In genomic region chr4:33926010-33926409, GRCm38 (mm10) we compare ENCODE assay signal across 14 mouse cellular contexts. TPM values are rescaled to one million over a fixed set of nuclear protein-coding genes. Genes with fewer than 3 reads are reported as not detected.
DNase-seq lines count a peak whose midpoint lies in the region; ATAC-seq and TF ChIP-seq lines count a peak whose summit lies in the region.
"Had no signal": no experiment of that assay in that cellular context is flagged by ENCODE, and none has a peak within 500 bp of the region (broad histone marks: within the 10 kb centered on the region; RNA-seq: fewer than 3 reads in every experiment).

No protein-coding gene starts in this region.

- H3K36me3 ChIP-seq in forebrain, postnatal 0 days (ENCODE audit: insufficient read depth): no peaks in the 10 kb centered on the region
- no peaks in the 10 kb centered on the region for H3K36me3 ChIP-seq in midbrain, embryonic 15.5 days (replicated peaks)
- H3K36me3 ChIP-seq in liver, postnatal 0 days (replicated peaks; ENCODE audit: insufficient read depth, low read length): no peaks in the 10 kb centered on the region

- H3K27me3 ChIP-seq in forebrain, postnatal 0 days (ENCODE audit: insufficient read depth, low read length): no peaks in the 10 kb centered on the region
- H3K27me3 ChIP-seq in midbrain, embryonic 15.5 days (replicated peaks): no peaks in the 10 kb centered on the region
- H3K27me3 ChIP-seq in liver, postnatal 0 days (ENCODE audit: insufficient read depth, low read length): peaks cover 54% of the 10 kb centered on the region

- TF ChIP-seq POLR2A in cortical plate, adult 2 months (IDR thresholded peaks at IDR 0.05; ENCODE audit: extremely low read depth, insufficient read depth, low read length): no peak

- H3K27ac ChIP-seq in cortical plate, adult 2 months (ENCODE audit: insufficient read depth, low read length): peak overlapping the region; percentile 69; the same call in 1 of the 2 replicates
- H3K27ac ChIP-seq in forebrain, postnatal 0 days (ENCODE audit: low read depth, low read length): peak overlapping the region; percentile 74
- H3K27ac ChIP-seq in midbrain, embryonic 15.5 days: peak overlapping the region; percentile 58; the same call in 1 of the 2 replicates
- H3K27ac ChIP-seq in liver, postnatal 0 days (ENCODE audit: low read depth): no peak overlapping the region
- H3K27ac ChIP-seq: kidney, postnatal 0 days had no signal

- peak overlapping the region; percentile 70 for H3K4me3 ChIP-seq in cortical plate, adult 2 months (ENCODE audit: insufficient read depth, low read length)
- H3K4me3 ChIP-seq in forebrain, postnatal 0 days (ENCODE audit: low read depth, low read length): peak overlapping the region; percentile 79
- peak overlapping the region; percentile 85 for H3K4me3 ChIP-seq in midbrain, embryonic 15.5 days
- H3K4me3 ChIP-seq in liver, postnatal 0 days (ENCODE audit: low read depth, low read length): no peak overlapping the region

- no peak for TF ChIP-seq EP300 in liver, postnatal 0 days (IDR thresholded peaks at IDR 0.05; ENCODE audit: low read depth)

- WGBS in forebrain, postnatal 0 days: 34% methylated on average over 6 of the region's 6 CpGs
- WGBS in midbrain, embryonic 15.5 days: 28% methylated on average over 6 of the region's 6 CpGs
- WGBS in liver, postnatal 0 days (ENCODE audit: insufficient replicate concordance): 58% methylated on average over 6 of the region's 6 CpGs

- H3K4me1 ChIP-seq in cortical plate, adult 2 months (ENCODE audit: control insufficient read depth, insufficient read depth, low read length): peaks cover 1% of the 10 kb centered on the region; the same call in 1 of the 2 replicates
- peaks cover 8% of the 10 kb centered on the region; the same call in 1 of the 2 replicates for H3K4me1 ChIP-seq in forebrain, postnatal 0 days (ENCODE audit: insufficient read depth)
- H3K4me1 ChIP-seq in midbrain, embryonic 15.5 days: peaks cover 13% of the 10 kb centered on the region
- peaks cover 10% of the 10 kb centered on the region for H3K4me1 ChIP-seq in liver, postnatal 0 days (ENCODE audit: insufficient read depth)

- peak; percentile 44 to 52 for DNase-seq in cerebellum, postnatal 25 days
- DNase-seq in cerebellum, adult 11 months: no peak
- DNase-seq in forebrain, postnatal 0 days: peak; percentile 42
- DNase-seq in liver, postnatal 0 days: no peak
- no peak for DNase-seq in frontal cortex, postnatal 25 days (ENCODE audit: low spot score in 2 of 2)
- DNase-seq in kidney, adult 18-20 months: no peak
- DNase-seq: lung, postnatal 10 days; thymus, postnatal 14 days had no signal

- peak overlapping the region; percentile 92 for H3K4me2 ChIP-seq in forebrain, postnatal 0 days (ENCODE audit: low read depth)
- H3K4me2 ChIP-seq in midbrain, embryonic 15.5 days: peak overlapping the region; percentile 93
- no peak overlapping the region for H3K4me2 ChIP-seq in liver, postnatal 0 days (ENCODE audit: low read depth, low read length)

- no peak for TF ChIP-seq CTCF in cortical plate, adult 2 months (IDR thresholded peaks at IDR 0.05; ENCODE audit: extremely low read depth, insufficient read depth, low read length)
- no peak for TF ChIP-seq CTCF in forebrain, postnatal 0 days (IDR thresholded peaks at IDR 0.05; ENCODE audit: low read depth)
- TF ChIP-seq CTCF in liver, postnatal 0 days (IDR thresholded peaks at IDR 0.05; ENCODE audit: low read depth): no peak

- H3K9ac ChIP-seq in forebrain, postnatal 0 days: peak overlapping the region; percentile 97
- peak overlapping the region; percentile 40 for H3K9ac ChIP-seq in midbrain, embryonic 15.5 days
- no peak overlapping the region for H3K9ac ChIP-seq in liver, postnatal 0 days (replicated peaks)

- no peaks in the 10 kb centered on the region for H3K9me3 ChIP-seq in forebrain, postnatal 0 days (ENCODE audit: low read length)
- H3K9me3 ChIP-seq in midbrain, embryonic 15.5 days: no peaks in the 10 kb centered on the region
- no peaks in the 10 kb centered on the region for H3K9me3 ChIP-seq in liver, postnatal 0 days (ENCODE audit: low read length)

- no peak for ATAC-seq in forebrain, postnatal 0 days
- no peak for ATAC-seq in midbrain, embryonic 15.5 days (replicated peaks)
- no peak for ATAC-seq in liver, postnatal 0 days
- ATAC-seq: activated CD4-positive, CD25-positive, alpha-beta regulatory T cell, adult 4 months had no signal

RNA-seq across cellular contexts. Expression of gene Cnr1, which starts 1.6 kb away (rescaled TPM):
- polyA plus RNA-seq in cortical plate, adult 2 months (2012; rRNA removed): 54.6 and 55.0 TPM in 2 replicates
- 175 and 178 TPM in 2 replicates for total RNA-seq in forebrain, postnatal 0 days (2014; rRNA removed)
- polyA plus RNA-seq in forebrain, postnatal 0 days (2015; fragmentation: Nextera tagmentation; extraction: Ambion mirVana): 44.6 and 48.0 TPM in 2 replicates
- 49.8 and 55.2 TPM in 2 replicates for polyA plus RNA-seq in midbrain, embryonic 15.5 days (2015; fragmentation: Nextera tagmentation; extraction: Ambion mirVana)
- polyA plus RNA-seq in liver, postnatal 0 days (2015; fragmentation: Nextera tagmentation; extraction: Ambion mirVana): 0.06 and 0.08 TPM in 2 replicates
- total RNA-seq: liver, adult 2 months; MEL had no signal
- polyA plus RNA-seq: activated CD4-positive, CD25-positive, alpha-beta regulatory T cell, adult 4 months; liver, adult 2 months had no signal

Comparison
In these comparisons a context has a peak if more than half of its experiments do, and no peak if none do; other contexts are left out.
1. DNase-seq: peak in cerebellum, postnatal 25 days (2 of 2) and forebrain, postnatal 0 days (single experiment); none in cerebellum, adult 11 months (single experiment), liver, postnatal 0 days (single experiment), frontal cortex, postnatal 25 days (0 of 2) and kidney, adult 18-20 months (single experiment).
2. RNA of gene Cnr1, which starts 1.6 kb away (polyA plus RNA-seq): 49.8 to 55.2 TPM in midbrain, embryonic 15.5 days, 54.6 to 55.0 TPM in cortical plate, adult 2 months and 44.6 to 48.0 TPM in forebrain, postnatal 0 days; 0.06 to 0.08 TPM in liver, postnatal 0 days; every median in the first group is over 10 times any median in the second.